Mouse (Mus musculus) CH12.LX (cell line): ENCODE data around the gene Ipo7. TPM values are rescaled to one million over a fixed set of nuclear protein-coding genes. Genes with fewer than 3 reads are reported as not detected.

Experiments
- DNase-seq: peaks from one replicate; pipeline ENCODE4 v3.0.0-alpha.2; 2013; ENCODE audit errors: extremely low read depth
- H3K27ac ChIP-seq: 2 replicates; pipeline ENCODE4 v1.5.1; 2012; ENCODE audit warnings: low read depth, mild to moderate bottlenecking, control low read depth, moderate library complexity; ENCODE audit not compliant: insufficient read depth
- H3K27me3 ChIP-seq: replicated peaks from 2 replicates; pipeline ENCODE3; 2012; ENCODE audit warnings: inconsistent platforms
- H3K36me3 ChIP-seq, 2 experiments: replicated peaks in 1 of 2; 2 replicates each; pipeline versions ENCODE3 to v1.6.1; 2012; ENCODE audit warnings: inconsistent platforms in 1 of 2, low read length in 1 of 2, mild to moderate bottlenecking in 1 of 2, mixed read lengths in 1 of 2, moderate library complexity in 1 of 2; ENCODE audit not compliant: control insufficient read depth in 1 of 2, insufficient read depth in 1 of 2
- H3K4me1 ChIP-seq, 2 experiments: 2 replicates each; pipeline ENCODE4 v1.6.1; 2012; ENCODE audit warnings: inconsistent platforms in 1 of 2, moderate library complexity in 1 of 2; ENCODE audit not compliant: insufficient read depth in 2 of 2, control insufficient read depth in 1 of 2
- H3K4me2 ChIP-seq: 2 replicates; pipeline ENCODE4 v1.6.1; 2012; ENCODE audit warnings: low read depth, mild to moderate bottlenecking, control low read depth; ENCODE audit not compliant: poor library complexity, insufficient read depth, severe bottlenecking
- H3K4me3 ChIP-seq, 3 experiments: fragments of 150-350 bp in 1 of 3; sonication (generic) in 1 of 3; replicated peaks in 1 of 3; 2 replicates each; pipeline versions ENCODE3 to v1.5.1; 2011 to 2012; ENCODE audit warnings: low read depth in 2 of 3, low read length in 2 of 3, mild to moderate bottlenecking in 2 of 3, moderate library complexity in 2 of 3, control low read depth in 1 of 3, improper control_type of control experiment in 1 of 3, inconsistent platforms in 1 of 3, mixed read lengths in 1 of 3; ENCODE audit not compliant: poor library complexity in 1 of 3
- H3K79me2 ChIP-seq: replicated peaks from 2 replicates; pipeline ENCODE4 v1.6.1; 2012; ENCODE audit warnings: mild to moderate bottlenecking, moderate library complexity; ENCODE audit not compliant: control insufficient read depth, poor library complexity, insufficient read depth, severe bottlenecking; ENCODE audit errors: extremely low read depth
- H3K9ac ChIP-seq: 2 replicates; pipeline ENCODE4 v1.6.1; 2012; ENCODE audit warnings: low read depth, mild to moderate bottlenecking, control low read depth, moderate library complexity; ENCODE audit not compliant: insufficient read depth
- H3K9me3 ChIP-seq: replicated peaks from 2 replicates; pipeline ENCODE3; 2012; ENCODE audit warnings: low read length, inconsistent platforms, mixed read lengths
- CHD2 ChIP-seq: IDR thresholded peaks from 2 replicates; pipeline ENCODE4 v1.6.1; 2011; ENCODE audit warnings: low read length, improper control_type of control experiment
- CTCF ChIP-seq, 2 experiments: IDR thresholded peaks in 1 of 2; conservative IDR thresholded peaks in 1 of 2; 2 replicates each; pipeline ENCODE4 v1.5.1; 2011 to 2012; ENCODE audit warnings: low read depth in 2 of 2, low read length in 2 of 2, improper control_type of control experiment in 1 of 2, inconsistent platforms in 1 of 2, mild to moderate bottlenecking in 1 of 2, moderate library complexity in 1 of 2
- E2F4 ChIP-seq: IDR thresholded peaks from 2 replicates; pipeline ENCODE4 v1.6.1; 2011; ENCODE audit warnings: low read depth, low read length, improper control_type of control experiment; ENCODE audit not compliant: insufficient replicate concordance
- ELF1 ChIP-seq: IDR thresholded peaks from 2 replicates; pipeline ENCODE4 v1.6.1; 2014; ENCODE audit warnings: low read depth, mild to moderate bottlenecking, inconsistent platforms, low read length, improper control_type of control experiment
- EP300 ChIP-seq: IDR thresholded peaks from 2 replicates; pipeline ENCODE4 v1.6.1; 2011; ENCODE audit warnings: low read length, improper control_type of control experiment
- GABPA ChIP-seq: IDR thresholded peaks from 2 replicates; pipeline ENCODE4 v1.6.1; 2012; ENCODE audit warnings: low read depth, low read length, improper control_type of control experiment, inconsistent platforms; ENCODE audit not compliant: insufficient replicate concordance
- HCFC1 ChIP-seq: IDR thresholded peaks from 2 replicates; pipeline ENCODE4 v1.6.1; 2012; ENCODE audit warnings: low read depth, mild to moderate bottlenecking, inconsistent platforms, low read length, improper control_type of control experiment
- IRF4 ChIP-seq: IDR thresholded peaks from 2 replicates; pipeline ENCODE4 v1.6.1; 2014; ENCODE audit warnings: low read depth, mild to moderate bottlenecking, inconsistent platforms, low read length, improper control_type of control experiment
- JUN ChIP-seq: IDR thresholded peaks from 2 replicates; pipeline ENCODE4 v1.6.1; 2011; ENCODE audit warnings: low read depth, mild to moderate bottlenecking, low read length, improper control_type of control experiment, moderate library complexity; ENCODE audit not compliant: insufficient read depth
- JUND ChIP-seq: conservative IDR thresholded peaks from 2 replicates; pipeline ENCODE4 v1.6.1; 2011; ENCODE audit warnings: low read depth, low read length, improper control_type of control experiment
- KAT2A ChIP-seq: IDR thresholded peaks from 2 replicates; pipeline ENCODE4 v1.6.1; 2012; ENCODE audit warnings: low read length, improper control_type of control experiment, inconsistent platforms; ENCODE audit not compliant: insufficient replicate concordance
- MAFK ChIP-seq: IDR thresholded peaks from 2 replicates; pipeline ENCODE4 v1.6.1; 2011; ENCODE audit warnings: low read length, improper control_type of control experiment; ENCODE audit not compliant: insufficient replicate concordance
- MAZ ChIP-seq: IDR thresholded peaks from 2 replicates; pipeline ENCODE4 v1.6.1; 2012; ENCODE audit warnings: low read depth, mild to moderate bottlenecking, inconsistent platforms, low read length, improper control_type of control experiment, moderate library complexity
- MEF2A ChIP-seq: IDR thresholded peaks from 2 replicates; pipeline ENCODE4 v1.6.1; 2014; ENCODE audit warnings: low read depth, mild to moderate bottlenecking, inconsistent platforms, low read length, improper control_type of control experiment, borderline replicate concordance
- MXI1 ChIP-seq: IDR thresholded peaks from 2 replicates; pipeline ENCODE4 v1.6.1; 2011; ENCODE audit warnings: mild to moderate bottlenecking, low read depth, low read length, improper control_type of control experiment
- MYC ChIP-seq: IDR thresholded peaks from 2 replicates; pipeline ENCODE4 v1.6.1; 2011; ENCODE audit warnings: low read depth, mild to moderate bottlenecking, improper control_type of control experiment, low read length
- NELFE ChIP-seq: IDR thresholded peaks from 2 replicates; pipeline ENCODE4 v1.6.1; 2011; ENCODE audit warnings: low read depth, low read length, improper control_type of control experiment
- NRF1 ChIP-seq: IDR thresholded peaks from 2 replicates; pipeline ENCODE4 v1.6.1; 2014; ENCODE audit warnings: low read depth, mild to moderate bottlenecking, inconsistent platforms, low read length, improper control_type of control experiment, moderate library complexity
- PAX5 ChIP-seq: IDR thresholded peaks from 2 replicates; pipeline ENCODE4 v1.6.1; 2012; ENCODE audit warnings: low read length, inconsistent platforms, mixed read lengths
- POLR2A ChIP-seq: IDR thresholded peaks from 2 replicates; pipeline ENCODE4 v1.6.1; 2011; ENCODE audit warnings: low read depth, mild to moderate bottlenecking, improper control_type of control experiment, low read length
- POLR2AphosphoS2 ChIP-seq: IDR thresholded peaks from 2 replicates; pipeline ENCODE4 v1.6.1; 2011; ENCODE audit warnings: low read depth, low read length, improper control_type of control experiment
- SIN3A ChIP-seq: IDR thresholded peaks from 2 replicates; pipeline ENCODE4 v1.6.1; 2012; ENCODE audit warnings: low read length, improper control_type of control experiment, inconsistent platforms
- SMC3 ChIP-seq: IDR thresholded peaks from 2 replicates; pipeline ENCODE4 v1.6.1; 2011; ENCODE audit warnings: low read depth, low read length, improper control_type of control experiment
- TBP ChIP-seq: conservative IDR thresholded peaks from 2 replicates; pipeline ENCODE4 v1.6.1; 2011; ENCODE audit warnings: low read depth, low read length, improper control_type of control experiment
- TCF12 ChIP-seq: IDR thresholded peaks from 2 replicates; pipeline ENCODE4 v1.6.1; 2014; ENCODE audit warnings: low read depth, mild to moderate bottlenecking, inconsistent platforms, low read length, improper control_type of control experiment
- UBTF ChIP-seq: IDR thresholded peaks from 2 replicates; pipeline ENCODE4 v1.6.1; 2012; ENCODE audit warnings: low read depth, mild to moderate bottlenecking, inconsistent platforms, low read length, improper control_type of control experiment, moderate library complexity
- ZC3H11A ChIP-seq: IDR thresholded peaks from 2 replicates; pipeline ENCODE4 v1.6.1; 2012; ENCODE audit warnings: low read depth, mild to moderate bottlenecking, inconsistent platforms, low read length, improper control_type of control experiment
- ZKSCAN1 ChIP-seq: IDR thresholded peaks from 2 replicates; pipeline ENCODE4 v1.6.1; 2012; ENCODE audit warnings: low read depth, inconsistent platforms, low read length, improper control_type of control experiment, borderline replicate concordance
- ZMIZ1 ChIP-seq: IDR thresholded peaks from 2 replicates; pipeline ENCODE4 v1.6.1; 2012; ENCODE audit warnings: low read depth, mild to moderate bottlenecking, inconsistent platforms, low read length, improper control_type of control experiment
- ZNF384 ChIP-seq: IDR thresholded peaks from 2 replicates; pipeline ENCODE4 v1.6.1; 2012; ENCODE audit warnings: low read depth, low read length, improper control_type of control experiment, inconsistent platforms
- dilution Hi-C: fragments of 300-500 bp; cut with MboI; formaldehyde crosslinking; loops from 2 replicates; pipeline ENCODE4 v1.14.3; 2020; ENCODE audit warnings: low sequenced_read_pairs; ENCODE audit not compliant: extremely low pct_unique_long_range_greater_than_20kb, extremely low pct_ligation_motif_present
- in situ Hi-C: fragments of 300-500 bp; cut with MboI; formaldehyde crosslinking; loops from 3 replicates; pipeline ENCODE4 v1.14.3; 2019; ENCODE audit warnings: low sequenced_read_pairs, low pct_ligation_motif_present, low pct_unique_long_range_greater_than_20kb, mixed read lengths
- polyA plus RNA-seq: library from polyadenylated mRNA; unstranded; fragments of >175 nt; gene quantifications from 2 replicates; pipeline ENCODE4 v1.2.1, GENCODE M21; 2012; ENCODE audit warnings: low read depth; ENCODE audit not compliant: insufficient read length
- total RNA-seq, 2 experiments: library from RNA; depleted of rRNA; stranded (reverse); fragments of 300-350 nt in 1 of 2; fragments of >200 nt in 1 of 2; gene quantifications; 2 replicates each; pipeline ENCODE4 v1.2.3; 2012 to 2014

Ipo7 gene
- total and polyA plus RNA-seq, 3 experiments, result 126 to 183 (median 181) TPM

- Histone ChIP-seq H3K79me2 (peaks cover 22% of the 10 kb centered on the region), H3K9me3 (no peaks in the 10 kb centered on the region), H3K27me3 (no peaks in the 10 kb centered on the region), H3K4me2 (peak overlapping the region; percentile 98; the same call in 1 of the 2 replicates), H3K4me3 (peak overlapping the region; percentile 66 to 93 (median 74)), H3K9ac (peak overlapping the region; percentile 86), H3K36me3 (peaks cover 5 to 38% of the 10 kb centered on the region in 2 experiments), H3K4me1 (peaks cover 3 to 29% of the 10 kb centered on the region in 2 experiments; a peak in 3 of 4 replicates), H3K27ac (peak overlapping the region; percentile 84)
- in situ Hi-C loops (no loop called here), dilution Hi-C loops (no loop called here)
- DNase-seq, result peak; percentile 53
- TF ChIP-seq JUN, result no peak
- TF ChIP-seq UBTF, result 0 out of 2 replicates have a peak, but pooled peaks have one; percentile 51
- no peak; the same call in 1 of the 2 replicates for TF ChIP-seq JUND
- TF ChIP-seq POLR2AphosphoS2, result peak; percentile 42; the same call in 1 of the 2 replicates
- no peak; the same call in 1 of the 2 replicates for TF ChIP-seq POLR2A
- no peak for TF ChIP-seq MYC
- TF ChIP-seq NELFE, result no peak
- TF ChIP-seq EP300, result no peak
- TF ChIP-seq NRF1, result no peak
- no peak for TF ChIP-seq GABPA
- no peak for TF ChIP-seq PAX5
- peak; percentile 14; the same call in 1 of the 2 replicates for TF ChIP-seq ZMIZ1
- TF ChIP-seq ZNF384, result peak; percentile 55; the same call in 1 of the 2 replicates
- TF ChIP-seq MAFK, result no peak
- TF ChIP-seq TBP, result no peak
Observed at GRCm38 (mm10) chr7:110060669-110061198, 42.7 kb downstream of the Ipo7 start.

DNA sequence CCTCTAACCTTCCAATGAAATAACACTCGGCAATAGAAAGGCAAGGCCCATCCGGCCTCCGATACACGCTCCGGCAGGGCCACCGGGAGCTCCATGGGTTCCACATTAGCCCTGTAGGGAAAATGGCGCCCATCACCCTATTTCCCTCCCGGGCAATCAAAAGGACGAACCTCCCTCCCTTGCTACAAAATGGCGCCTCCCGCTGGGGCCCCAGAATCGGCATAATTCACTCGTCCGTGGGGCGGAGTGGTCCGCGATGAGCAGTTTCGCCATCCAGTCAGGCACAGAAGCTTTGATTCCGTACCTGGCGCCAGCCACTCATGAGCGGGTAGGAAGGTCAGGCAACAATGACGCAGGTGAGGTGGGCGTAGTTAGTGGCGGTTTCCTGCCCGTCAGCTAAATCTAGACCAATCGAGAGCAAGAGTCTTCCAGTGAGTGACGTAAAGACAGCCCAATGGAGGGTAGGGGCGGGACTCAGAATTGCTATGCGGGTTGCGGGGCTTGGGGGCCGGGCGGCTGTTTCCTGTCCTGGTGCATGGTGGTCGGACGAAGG, 43.2 kb downstream of the Ipo7 start, which contains the start of gene Zfp143:
Gene Zfp143, plus strand, starts transcription at position 19 of the 553 bp plus-strand sequence.
- H3K4me3 ChIP-seq, result peak within 1 kb of the TSS; percentile 74 to 93 (median 77)
- H3K36me3 ChIP-seq, result peaks cover 2 to 36% of the 10 kb centered on the region in 2 experiments
- peaks cover 23% of the 10 kb centered on the region for H3K79me2 ChIP-seq
- in situ Hi-C loops (no loop called here), dilution Hi-C loops (no loop called here)
- H3K9ac ChIP-seq, result peak within 1 kb of the TSS; percentile 95
- peak within 1 kb of the TSS; percentile 84 for H3K27ac ChIP-seq
- DNase-seq, result peak; percentile 100
- H3K9me3 ChIP-seq, result no peaks in the 10 kb centered on the region
- no peak for TF ChIP-seq SIN3A
- no peak for TF ChIP-seq CTCF (conservative IDR thresholded peaks at IDR 0.05 in 1 of 2, IDR thresholded peaks at IDR 0.05 in 1 of 2; ENCODE audit: low read depth in 2 of 2, low read length in 2 of 2)
- no peak; the same call in 1 of the 2 replicates for TF ChIP-seq ZKSCAN1
- no peak for TF ChIP-seq JUND
- TF ChIP-seq HCFC1, result peak; percentile 85
- no peak for TF ChIP-seq IRF4
- TF ChIP-seq E2F4, result no peak
- TF ChIP-seq ELF1, result peak; percentile 72
- TF ChIP-seq MEF2A, result no peak
- peak; percentile 85; the same call in 1 of the 2 replicates for TF ChIP-seq KAT2A
- no peak for TF ChIP-seq ZC3H11A
- peak; percentile 87 for TF ChIP-seq POLR2AphosphoS2
- peak; percentile 94 for TF ChIP-seq CHD2
- no peak for TF ChIP-seq ZMIZ1
- TF ChIP-seq SMC3, result no peak
- TF ChIP-seq TCF12, result no peak; the same call in 1 of the 2 replicates
- no peak for TF ChIP-seq GABPA
- TF ChIP-seq MXI1, result no peak
- peak; percentile 77 for TF ChIP-seq MAZ
- H3K4me2 ChIP-seq, result peak within 1 kb of the TSS; percentile 98
- peaks cover 3 to 29% of the 10 kb centered on the region in 2 experiments; a peak in 3 of 4 replicates for H3K4me1 ChIP-seq
- no peaks in the 10 kb centered on the region for H3K27me3 ChIP-seq
